Mouse (Mus musculus) G1E (cell line): ENCODE results near the gene Slain2. TPM values are rescaled to one million over a fixed set of nuclear protein-coding genes. Genes with fewer than 3 reads are reported as not detected.

Source experiments
- ATAC-seq: 2 replicates; pipeline ENCODE4 v1.8.0; 2016; ENCODE audit warnings: mild to moderate bottlenecking; ENCODE audit not compliant: insufficient number of reproducible peaks, poor library complexity, low FRiP score, severe bottlenecking; ENCODE audit errors: extremely low read depth
- DNase-seq: peaks from one replicate; pipeline ENCODE4 v3.0.0; 2012; ENCODE audit warnings: low spot score
- H3K27me3 ChIP-seq: 2 replicates; pipeline ENCODE4 v1.6.1; 2012; ENCODE audit warnings: mild to moderate bottlenecking, low read length, inconsistent platforms; ENCODE audit not compliant: insufficient read depth
- H3K36me3 ChIP-seq: replicated peaks from 2 replicates; pipeline ENCODE3; 2012; ENCODE audit warnings: mild to moderate bottlenecking, inconsistent platforms
- H3K4me1 ChIP-seq: 2 replicates; pipeline ENCODE4 v1.6.1; 2012; ENCODE audit warnings: low read depth, low read length, inconsistent platforms, mixed read lengths; ENCODE audit not compliant: insufficient read depth
- H3K4me3 ChIP-seq: 2 replicates; pipeline ENCODE4 v1.5.1; 2012; ENCODE audit warnings: low read depth, mild to moderate bottlenecking, inconsistent platforms, low read length, moderate library complexity, mixed read lengths
- H3K9me3 ChIP-seq: replicated peaks from 2 replicates; pipeline ENCODE4 v1.6.1; 2012; ENCODE audit warnings: inconsistent platforms
- CTCF ChIP-seq: IDR thresholded peaks from 2 replicates; pipeline ENCODE4 v1.5.1; 2012; ENCODE audit warnings: low read depth, low read length, inconsistent platforms, mixed read lengths
- GATA1 ChIP-seq: IDR thresholded peaks from 2 replicates; pipeline ENCODE4 v1.6.1; 2012; ENCODE audit warnings: borderline replicate concordance, low read length, inconsistent platforms, mixed read lengths
- GATA2 ChIP-seq: IDR thresholded peaks from 2 replicates; pipeline ENCODE4 v1.6.1; 2012; ENCODE audit warnings: low read depth, low read length, inconsistent platforms, borderline replicate concordance
- POLR2AphosphoS5 ChIP-seq: IDR thresholded peaks from 2 replicates; pipeline ENCODE4 v1.6.1; 2012; ENCODE audit warnings: low read depth, low read length, inconsistent platforms; ENCODE audit not compliant: insufficient replicate concordance
- TAL1 ChIP-seq: conservative IDR thresholded peaks from 2 replicates; pipeline ENCODE4 v1.6.1; 2012; ENCODE audit warnings: low read depth, low read length, inconsistent platforms, mixed read lengths
- polyA plus RNA-seq: library from polyadenylated mRNA; stranded (reverse); fragments of >175 nt; gene quantifications from 2 replicates; pipeline ENCODE4 v1.2.3, GENCODE M21; 2012
- total RNA-seq, 2 experiments: library from RNA; stranded (forward) in 1 of 2; stranded (reverse) in 1 of 2; fragments of 200-1000 nt in 1 of 2; fragments of >200 nt in 1 of 2; fragmentation: Nextera tagmentation in 1 of 2; gene quantifications; 2 replicates each; pipeline ENCODE4 v1.2.3; 2014 to 2017

Gene Slain2
- total and polyA plus RNA-seq, 3 experiments, result 7.7 to 42.4 (median 26.2) TPM

DNA sequence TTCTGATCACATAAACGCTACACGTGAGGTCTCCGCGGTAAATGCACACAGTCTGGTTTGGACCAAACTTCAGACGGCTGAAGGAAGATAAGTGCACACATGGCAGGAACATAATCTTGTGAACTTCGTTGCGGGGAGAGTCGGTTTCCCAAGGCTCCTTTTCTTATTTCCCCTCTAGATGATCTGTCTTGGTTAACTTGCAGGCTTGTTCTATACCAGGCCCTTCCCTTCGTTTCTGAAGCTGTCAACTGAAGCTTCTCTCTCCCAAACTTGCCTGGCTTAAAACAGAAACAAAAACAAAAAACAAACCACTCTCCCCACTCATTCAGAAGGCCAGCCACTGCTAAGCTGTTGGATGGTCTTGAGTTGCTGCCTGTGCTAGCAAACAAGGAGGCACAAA lies 100.6 kb downstream of the Slain2 start:
- no peak for DNase-seq
- no peaks in the 10 kb centered on the region for H3K27me3 ChIP-seq
- H3K36me3 ChIP-seq, result peaks cover 2% of the 10 kb centered on the region
- no peaks in the 10 kb centered on the region for H3K4me1 ChIP-seq
- TF ChIP-seq POLR2AphosphoS5 (no peak), GATA1 (no peak), GATA2 (no peak), CTCF (no peak), TAL1 (no peak)
- H3K9me3 ChIP-seq, result peaks cover 4% of the 10 kb centered on the region
- no peak for ATAC-seq
- H3K4me3 ChIP-seq, result no peak overlapping the region

DNA sequence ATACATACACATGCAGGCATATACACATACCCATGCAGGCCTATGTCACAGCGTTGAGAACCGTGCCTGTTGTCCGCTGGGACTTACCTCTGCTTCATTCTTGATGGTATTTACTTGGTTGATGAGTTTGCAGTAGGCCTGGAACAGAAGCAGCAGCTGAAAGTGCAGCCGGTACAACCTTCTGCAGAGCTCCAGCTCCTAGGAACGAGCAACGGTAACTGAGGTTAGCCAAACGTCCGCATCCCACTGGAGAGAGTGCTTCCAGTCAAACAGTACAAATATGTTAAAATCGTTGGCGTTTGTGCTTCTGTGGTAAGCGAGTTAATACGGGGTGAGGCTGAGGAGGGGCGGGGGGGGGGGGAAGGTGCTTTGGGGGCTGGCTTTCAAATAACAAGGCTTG lies 109.7 kb downstream of the Slain2 start:
- TF ChIP-seq POLR2AphosphoS5, result no peak
- no peak for TF ChIP-seq CTCF
- no peak for TF ChIP-seq GATA1
- TF ChIP-seq GATA2, result no peak
- no peak for TF ChIP-seq TAL1
- no peak for ATAC-seq

More for the DNA sequence above, 109.7 kb downstream of the Slain2 start:
- Histone ChIP-seq H3K4me1 (0 out of 2 replicates have a peak, but pooled peaks cover 2% of the 10 kb centered on the region), H3K27me3 (no peaks in the 10 kb centered on the region), H3K36me3 (peaks cover 69% of the 10 kb centered on the region), H3K9me3 (no peaks in the 10 kb centered on the region), H3K4me3 (no peak overlapping the region)
- DNase-seq, result no peak

Other genes with a start within 250 kb of the Slain2 start
- 1.9 and 2.0 TPM in 2 replicates for gene Txk, start 161.5 kb upstream of the Slain2 start, total RNA-seq (2014; fragmentation: Nextera tagmentation)
- 0.87 and 1.9 TPM in 2 replicates for gene Txk, start 161.5 kb upstream of the Slain2 start, total RNA-seq (2017)
- not detected in 2 replicates for gene Txk, start 161.5 kb upstream of the Slain2 start, polyA plus RNA-seq
- 45.3 and 45.7 TPM in 2 replicates for gene Tec, start 45.8 kb upstream of the Slain2 start, total RNA-seq (2014; fragmentation: Nextera tagmentation)
- gene Tec, start 45.8 kb upstream of the Slain2 start, total RNA-seq (2017), result 77.1 and 91.6 TPM in 2 replicates
- gene Tec, start 45.8 kb upstream of the Slain2 start, polyA plus RNA-seq, result 2.4 and 2.9 TPM in 2 replicates
- gene Gm10135, start 60.4 kb downstream of the Slain2 start, total RNA-seq (2014; fragmentation: Nextera tagmentation), result not detected in 2 replicates
- not detected in 2 replicates for gene Gm10135, start 60.4 kb downstream of the Slain2 start, total RNA-seq (2017)
- gene Gm10135, start 60.4 kb downstream of the Slain2 start, polyA plus RNA-seq, result not detected in 2 replicates
- not detected in 2 replicates for gene Slc10a4, start 92.6 kb downstream of the Slain2 start, total RNA-seq (2014; fragmentation: Nextera tagmentation)
- gene Slc10a4, start 92.6 kb downstream of the Slain2 start, total RNA-seq (2017), result 0.11 TPM in 1 of 2 replicates, not detected in the other
- not detected in 2 replicates for gene Slc10a4, start 92.6 kb downstream of the Slain2 start, polyA plus RNA-seq